Mouse (Mus musculus) gastrocnemius, postnatal 10 days (tissue): ENCODE measurements around the gene Smco4. TPM values are rescaled to one million over a fixed set of nuclear protein-coding genes. Genes with fewer than 3 reads are reported as not detected.

Source experiments
- DNase-seq: peaks from one replicate; pipeline ENCODE4 v3.0.0; 2021; ENCODE audit warnings: mixed read lengths
- total RNA-seq, 2 experiments: library from RNA; stranded (reverse); gene quantifications; 2 replicates each; pipeline ENCODE4 v1.2.3; 2021

The Smco4 gene
- total RNA-seq, 2 experiments from 2014 or later = 17.0 to 17.9 TPM

GRCm38 (mm10) chr9:15507431-15507875, 14.2 kb downstream of the Smco4 start:
- no peak for DNase-seq

GRCm38 (mm10) chr9:15509363-15509762, 16.1 kb downstream of the Smco4 start:
- DNase-seq = no peak

- no peak for DNase-seq
These were observed 17.5 kb downstream of the Smco4 start for GRCm38 (mm10) chr9:15510557-15511310.

- no peak for DNase-seq
These were observed 19.7 kb downstream of the Smco4 start for GRCm38 (mm10) chr9:15512918-15513317.

- DNase-seq = no peak
These were observed 22.8 kb downstream of the Smco4 start for GRCm38 (mm10) chr9:15516007-15516406.

- no peak for DNase-seq
These were observed 24.7 kb downstream of the Smco4 start for GRCm38 (mm10) chr9:15517979-15518378.

- no peak for DNase-seq
These were observed 29.1 kb downstream of the Smco4 start for GRCm38 (mm10) chr9:15522348-15522747.

GRCm38 (mm10) chr9:15522887-15523286, 29.7 kb downstream of the Smco4 start:
- no peak for DNase-seq

GRCm38 (mm10) chr9:15523646-15524045, 30.4 kb downstream of the Smco4 start:
- no peak for DNase-seq

GRCm38 (mm10) chr9:15525246-15525645, 32.0 kb downstream of the Smco4 start:
- DNase-seq = no peak

GRCm38 (mm10) chr9:15526539-15526938, 33.3 kb downstream of the Smco4 start:
- DNase-seq = no peak

- no peak for DNase-seq
These were observed 34.6 kb downstream of the Smco4 start for GRCm38 (mm10) chr9:15527846-15528245.

- no peak for DNase-seq
These were observed 35.1 kb downstream of the Smco4 start for GRCm38 (mm10) chr9:15528368-15528767.

GRCm38 (mm10) chr9:15529275-15529964, 36.2 kb downstream of the Smco4 start:
- no peak for DNase-seq

GRCm38 (mm10) chr9:15529965-15530320, 36.7 kb downstream of the Smco4 start:
- DNase-seq = no peak

GRCm38 (mm10) chr9:15531204-15531603, 38.0 kb downstream of the Smco4 start:
- DNase-seq = no peak

- DNase-seq = no peak
These were observed 40.3 kb downstream of the Smco4 start for GRCm38 (mm10) chr9:15533336-15534070.

- DNase-seq = no peak
These were observed 40.9 kb downstream of the Smco4 start for GRCm38 (mm10) chr9:15534110-15534509.

- no peak for DNase-seq
These were observed 42.2 kb downstream of the Smco4 start for GRCm38 (mm10) chr9:15535418-15535817.

- DNase-seq = no peak
These were observed 43.7 kb downstream of the Smco4 start for GRCm38 (mm10) chr9:15536861-15537426.

- DNase-seq = no peak
These were observed 44.3 kb downstream of the Smco4 start for GRCm38 (mm10) chr9:15537455-15538048.

- DNase-seq = no peak
These were observed 45.8 kb downstream of the Smco4 start for GRCm38 (mm10) chr9:15538979-15539533.
